Mouse (Mus musculus): Measurements from ENCODE around the gene Alox12b. TPM values are rescaled to one million over a fixed set of nuclear protein-coding genes. Genes with fewer than 3 reads are reported as not detected.

The Alox12b gene
- polyA plus RNA-seq, 1 experiment, result 43.9 TPM

GRCm38 (mm10) chr11:69151004-69151403 lies 5.8 kb upstream of the Alox12b start:
- WGBS, result 48% methylated on average over 6 of the region's 6 CpGs
- 0 out of 2 replicates have a peak, but pooled peaks cover 3% of the 10 kb centered on the region for H3K4me1 ChIP-seq (ENCODE audit: control insufficient read depth, insufficient read depth, low read length)
- H3K4me3 ChIP-seq (replicated peaks; ENCODE audit: extremely low read depth, low read depth, low read length), result no peak overlapping the region
- no peak for DNase-seq
- TF ChIP-seq CTCF (IDR thresholded peaks at IDR 0.05; ENCODE audit: insufficient read depth, low read length), result no peak
- no peak for TF ChIP-seq POLR2A (IDR thresholded peaks at IDR 0.05; ENCODE audit: borderline replicate concordance, extremely low read depth, low read depth, low read length)

- TF ChIP-seq CTCF (IDR thresholded peaks at IDR 0.05; ENCODE audit: insufficient read depth, low read length) (no peak), POLR2A (IDR thresholded peaks at IDR 0.05; ENCODE audit: borderline replicate concordance, extremely low read depth, low read depth, low read length) (no peak)
- 65% methylated on average over 8 of the region's 8 CpGs for WGBS
- no peak overlapping the region for H3K4me3 ChIP-seq (replicated peaks; ENCODE audit: extremely low read depth, low read depth, low read length)
- 0 out of 2 replicates have a peak, but pooled peaks cover 3% of the 10 kb centered on the region for H3K4me1 ChIP-seq (ENCODE audit: control insufficient read depth, insufficient read depth, low read length)
- DNase-seq, result no peak
These were observed 3.0 kb upstream of the Alox12b start for GRCm38 (mm10) chr11:69153831-69154230.

GRCm38 (mm10) chr11:69155351-69155750 lies 1.4 kb upstream of the Alox12b start:
- Histone ChIP-seq H3K4me3 (replicated peaks; ENCODE audit: extremely low read depth, low read depth, low read length) (no peak overlapping the region), H3K4me1 (ENCODE audit: control insufficient read depth, insufficient read depth, low read length) (0 out of 2 replicates have a peak, but pooled peaks cover 3% of the 10 kb centered on the region)
- no peak for DNase-seq
- TF ChIP-seq POLR2A (IDR thresholded peaks at IDR 0.05; ENCODE audit: borderline replicate concordance, extremely low read depth, low read depth, low read length) (no peak), CTCF (IDR thresholded peaks at IDR 0.05; ENCODE audit: insufficient read depth, low read length) (no peak)
- WGBS, result 39% methylated on average over 1 of the region's 1 CpGs

- no peaks in the 10 kb centered on the region for H3K4me1 ChIP-seq (ENCODE audit: control insufficient read depth, insufficient read depth, low read length)
- 75% methylated on average over 12 of the region's 12 CpGs for WGBS
- H3K4me3 ChIP-seq (replicated peaks; ENCODE audit: extremely low read depth, low read depth, low read length), result no peak overlapping the region
- TF ChIP-seq CTCF (IDR thresholded peaks at IDR 0.05; ENCODE audit: insufficient read depth, low read length) (no peak), POLR2A (IDR thresholded peaks at IDR 0.05; ENCODE audit: borderline replicate concordance, extremely low read depth, low read depth, low read length) (no peak)
- no peak for DNase-seq
These were observed 12.5 kb downstream of the Alox12b start for GRCm38 (mm10) chr11:69169313-69169712.

- DNase-seq, result peak; percentile 40
- WGBS, result 25% methylated on average over 7 of the region's 7 CpGs
These were observed 14.8 kb downstream of the Alox12b start for GRCm38 (mm10) chr11:69171626-69172025.

GRCm38 (mm10) chr11:69172606-69173005 lies 15.8 kb downstream of the Alox12b start:
- TF ChIP-seq POLR2A (IDR thresholded peaks at IDR 0.05; ENCODE audit: borderline replicate concordance, extremely low read depth, low read depth, low read length) (no peak), CTCF (IDR thresholded peaks at IDR 0.05; ENCODE audit: insufficient read depth, low read length) (no peak)
- H3K4me1 ChIP-seq (ENCODE audit: control insufficient read depth, insufficient read depth, low read length), result no peaks in the 10 kb centered on the region
- DNase-seq, result no peak
- H3K4me3 ChIP-seq (replicated peaks; ENCODE audit: extremely low read depth, low read depth, low read length), result no peak overlapping the region
- WGBS, result 73% methylated on average over 2 of the region's 2 CpGs

More at GRCm38 (mm10) chr11:69171626-69172025, 14.8 kb downstream of the Alox12b start:
- TF ChIP-seq CTCF (IDR thresholded peaks at IDR 0.05; ENCODE audit: insufficient read depth, low read length) (peak; percentile 81), POLR2A (IDR thresholded peaks at IDR 0.05; ENCODE audit: borderline replicate concordance, extremely low read depth, low read depth, low read length) (no peak)
- H3K4me3 ChIP-seq (replicated peaks; ENCODE audit: extremely low read depth, low read depth, low read length), result no peak overlapping the region
- no peaks in the 10 kb centered on the region for H3K4me1 ChIP-seq (ENCODE audit: control insufficient read depth, insufficient read depth, low read length)

GRCm38 (mm10) chr11:69174722-69175121 lies 17.9 kb downstream of the Alox12b start:
- 73% methylated on average over 7 of the region's 7 CpGs for WGBS
- no peak for DNase-seq
- no peak overlapping the region for H3K4me3 ChIP-seq (replicated peaks; ENCODE audit: extremely low read depth, low read depth, low read length)
- no peaks in the 10 kb centered on the region for H3K4me1 ChIP-seq (ENCODE audit: control insufficient read depth, insufficient read depth, low read length)
- TF ChIP-seq CTCF (IDR thresholded peaks at IDR 0.05; ENCODE audit: insufficient read depth, low read length) (no peak), POLR2A (IDR thresholded peaks at IDR 0.05; ENCODE audit: borderline replicate concordance, extremely low read depth, low read depth, low read length) (no peak)

- H3K4me1 ChIP-seq (ENCODE audit: control insufficient read depth, insufficient read depth, low read length), result no peaks in the 10 kb centered on the region
- TF ChIP-seq POLR2A (IDR thresholded peaks at IDR 0.05; ENCODE audit: borderline replicate concordance, extremely low read depth, low read depth, low read length) (no peak), CTCF (IDR thresholded peaks at IDR 0.05; ENCODE audit: insufficient read depth, low read length) (no peak)
- H3K4me3 ChIP-seq (replicated peaks; ENCODE audit: extremely low read depth, low read depth, low read length), result no peak overlapping the region
- DNase-seq, result no peak
- WGBS, result 80% methylated on average over 3 of the region's 3 CpGs
These were observed 21.7 kb downstream of the Alox12b start for GRCm38 (mm10) chr11:69178525-69178924.

GRCm38 (mm10) chr11:69179512-69179911 lies 22.7 kb downstream of the Alox12b start:
- DNase-seq, result no peak
- no peak overlapping the region for H3K4me3 ChIP-seq (replicated peaks; ENCODE audit: extremely low read depth, low read depth, low read length)
- 41% methylated on average over 3 of the region's 3 CpGs for WGBS
- TF ChIP-seq CTCF (IDR thresholded peaks at IDR 0.05; ENCODE audit: insufficient read depth, low read length) (no peak), POLR2A (IDR thresholded peaks at IDR 0.05; ENCODE audit: borderline replicate concordance, extremely low read depth, low read depth, low read length) (no peak)
- H3K4me1 ChIP-seq (ENCODE audit: control insufficient read depth, insufficient read depth, low read length), result no peaks in the 10 kb centered on the region

GRCm38 (mm10) chr11:69180120-69180519 lies 23.3 kb downstream of the Alox12b start:
- no peak for DNase-seq
- WGBS, result 73% methylated on average over 4 of the region's 4 CpGs
- no peaks in the 10 kb centered on the region for H3K4me1 ChIP-seq (ENCODE audit: control insufficient read depth, insufficient read depth, low read length)
- TF ChIP-seq POLR2A (IDR thresholded peaks at IDR 0.05; ENCODE audit: borderline replicate concordance, extremely low read depth, low read depth, low read length), result no peak
- TF ChIP-seq CTCF (IDR thresholded peaks at IDR 0.05; ENCODE audit: insufficient read depth, low read length), result no peak
- H3K4me3 ChIP-seq (replicated peaks; ENCODE audit: extremely low read depth, low read depth, low read length), result no peak overlapping the region
